24 mouse cellular contexts compared by ENCODE assay signal in the genomic region with DNA sequence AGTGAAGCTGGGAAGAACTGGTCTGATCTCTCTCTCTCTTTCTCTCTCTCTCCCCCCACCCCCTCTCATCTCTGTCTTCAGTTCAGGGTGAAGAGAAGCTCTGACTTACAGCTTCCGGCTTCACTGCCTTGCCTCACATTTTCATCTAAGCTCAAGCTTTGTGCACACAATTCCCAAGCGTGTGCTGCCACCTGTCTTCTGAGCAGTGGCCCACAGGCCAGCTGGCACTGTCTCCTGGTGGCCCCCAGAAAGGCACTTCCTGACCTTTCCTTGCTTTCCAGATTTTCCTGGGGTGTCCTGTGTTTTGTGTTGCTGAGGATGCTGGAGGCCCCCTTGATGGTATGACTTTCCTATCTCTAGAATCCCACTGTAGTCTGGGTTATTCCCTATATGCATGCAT. TPM values are rescaled to one million over a fixed set of nuclear protein-coding genes. Genes with fewer than 3 reads are reported as not detected.
A peak's percentile ranks its signal among the peaks of the same experiment; 100 is the strongest.
DNase-seq lines count a peak whose midpoint lies in the region; ATAC-seq and TF ChIP-seq lines count a peak whose summit lies in the region.
"Had no signal": no experiment of that assay in that cellular context is flagged by ENCODE, and none has a peak within 500 bp of the region (broad histone marks: within the 10 kb centered on the region; RNA-seq: fewer than 3 reads in every experiment).

No protein-coding gene starts in this region.

- no peak overlapping the region for H3K4me2 ChIP-seq in liver, embryonic 14.5 days (ENCODE audit: low read depth)
- H3K4me2 ChIP-seq: heart, embryonic 15.5 days; liver, embryonic 13.5 days; midbrain, embryonic 15.5 days; neural tube, embryonic 15.5 days had no signal

- no peak overlapping the region for H3K9ac ChIP-seq in liver, embryonic 14.5 days (replicated peaks)
- H3K9ac ChIP-seq: heart, embryonic 15.5 days; liver, embryonic 13.5 days; midbrain, embryonic 15.5 days; neural tube, embryonic 15.5 days had no signal

- H3K36me3 ChIP-seq in liver, embryonic 14.5 days (replicated peaks; ENCODE audit: control insufficient read depth, insufficient read depth, low read depth) = no peaks in the 10 kb centered on the region
- H3K36me3 ChIP-seq: embryonic facial prominence, embryonic 10.5 days; heart, embryonic 15.5 days; liver, embryonic 13.5 days had no signal

- no peak for TF ChIP-seq EP300 in liver, embryonic 14.5 days (IDR thresholded peaks at IDR 0.05; ENCODE audit: low read depth)

- peak; percentile 50 for TF ChIP-seq CTCF in liver, embryonic 14.5 days (IDR thresholded peaks at IDR 0.05; ENCODE audit: low read depth)
- peak; percentile 28; the same call in 1 of the 2 replicates for TF ChIP-seq CTCF in bone marrow, adult 2 months (IDR thresholded peaks at IDR 0.05; ENCODE audit: control insufficient read depth, insufficient read depth, low read length)

- H3K4me1 ChIP-seq in liver, embryonic 14.5 days (replicated peaks; ENCODE audit: control insufficient read depth in 2 of 2, insufficient read depth in 2 of 2, low read length in 1 of 2) = no peaks in the 10 kb centered on the region
- no peaks in the 10 kb centered on the region for H3K4me1 ChIP-seq in bone marrow, adult 2 months (ENCODE audit: control insufficient read depth, insufficient read depth, low read length)
- H3K4me1 ChIP-seq: heart, embryonic 15.5 days; liver, embryonic 13.5 days had no signal

- TF ChIP-seq POLR2A in bone marrow, adult 2 months (IDR thresholded peaks at IDR 0.05; ENCODE audit: borderline replicate concordance, control insufficient read depth, low read depth, low read length) = no peak

- DNase-seq in cerebellum, adult 9-11 months = peak; percentile 41
- DNase-seq in cerebellum, adult 11 months = no peak
- no peak for DNase-seq in liver, embryonic 14.5 days (ENCODE audit: low read depth in 3 of 3, low spot score in 3 of 3)
- no peak for DNase-seq in liver
- DNase-seq in cerebellum, postnatal 36 days = peak; percentile 34 to 41
- no peak for DNase-seq in gastrocnemius, adult 18-20 months (ENCODE audit: low spot score)
- DNase-seq: adrenal gland, postnatal 36 days; B cell, adult 2 months; gastrocnemius, postnatal 10 days; heart, adult 18-20 months; kidney, adult 2 months; kidney, postnatal 25 days; liver, embryonic 13.5 days; lung, postnatal 10 days; right cerebral cortex, postnatal 14 days; spleen, adult 18-20 months; thymus, adult 18-20 months had no signal

- H3K27me3 ChIP-seq in liver, embryonic 14.5 days (ENCODE audit: control insufficient read depth, insufficient read depth, low read length) = no peaks in the 10 kb centered on the region
- H3K27me3 ChIP-seq: liver, embryonic 13.5 days; midbrain, embryonic 15.5 days; neural tube, embryonic 15.5 days had no signal

- H3K4me3 ChIP-seq in liver, embryonic 14.5 days (ENCODE audit: insufficient read depth in 1 of 2, low read depth in 2 of 2, low read length in 2 of 2) = no peak overlapping the region
- H3K4me3 ChIP-seq in bone marrow, adult 2 months (replicated peaks; ENCODE audit: control insufficient read depth, low read depth, low read length) = no peak overlapping the region
- H3K4me3 ChIP-seq: embryonic facial prominence, embryonic 10.5 days; heart, embryonic 15.5 days; liver, embryonic 13.5 days; midbrain, embryonic 15.5 days; neural tube, embryonic 15.5 days had no signal

- WGBS in liver, embryonic 14.5 days (ENCODE audit: insufficient replicate concordance) = 55% methylated on average over 2 of the region's 2 CpGs
- 32% methylated on average over 2 of the region's 2 CpGs for WGBS in bone marrow, adult 2 months

- H3K9me3 ChIP-seq in liver, embryonic 14.5 days (ENCODE audit: control insufficient read depth, low read length) = no peaks in the 10 kb centered on the region
- H3K9me3 ChIP-seq: embryonic facial prominence, embryonic 10.5 days; heart, embryonic 15.5 days; liver, embryonic 13.5 days; midbrain, embryonic 15.5 days; neural tube, embryonic 15.5 days had no signal

- no peak for ATAC-seq in liver, embryonic 14.5 days (ENCODE audit: insufficient read depth)
- ATAC-seq: midbrain, embryonic 15.5 days had no signal

- H3K27ac ChIP-seq in liver, embryonic 14.5 days = no peak overlapping the region
- H3K27ac ChIP-seq in bone marrow, adult 2 months (ENCODE audit: control insufficient read depth, insufficient read depth, low read depth, low read length, poor library complexity) = no peak overlapping the region
- H3K27ac ChIP-seq: embryonic facial prominence, embryonic 10.5 days; heart, embryonic 15.5 days; liver, embryonic 13.5 days; midbrain, embryonic 15.5 days; neural tube, embryonic 15.5 days had no signal

RNA-seq across cellular contexts. Expression of a gene that starts 31.0 kb away (rescaled TPM):
- 0.06 and 0.16 TPM in 2 replicates for polyA plus RNA-seq in liver, embryonic 14.5 days (2012; rRNA removed)
- 0.06 and 0.08 TPM in 2 replicates for polyA plus RNA-seq in liver, embryonic 14.5 days (2014; fragmentation: Nextera tagmentation; extraction: Ambion mirVana)
- not detected in 2 replicates for polyA plus RNA-seq in bone marrow, adult 2 months (2011; ENCODE audit: insufficient read depth, insufficient read length, low replicate concordance, missing spikeins)
- total RNA-seq in gastrocnemius, adult 18-20 months (2021) = under 1 TPM in 1 of 2 experiments, not detected in 1; 0.18 TPM
- total RNA-seq: hematopoietic stem cell, adult 5-6 weeks; megakaryocyte progenitor cell, adult 5-6 weeks had no signal

RNA-seq across cellular contexts. Expression of a gene that starts 52.7 kb away (rescaled TPM):
- 0.06 TPM in 1 of 2 replicates, not detected in the other for polyA plus RNA-seq in liver, embryonic 14.5 days (2012; rRNA removed)
- polyA plus RNA-seq in liver, embryonic 14.5 days (2014; fragmentation: Nextera tagmentation; extraction: Ambion mirVana) = not detected in 2 replicates
- polyA plus RNA-seq in bone marrow, adult 2 months (2011; ENCODE audit: insufficient read depth, insufficient read length, low replicate concordance, missing spikeins) = 0.47 and 0.97 TPM in 2 replicates
- total RNA-seq in gastrocnemius, adult 18-20 months (2021) = 1,000 to 10,000 TPM; 2,039 to 2,096 TPM
- total RNA-seq: hematopoietic stem cell, adult 5-6 weeks; megakaryocyte progenitor cell, adult 5-6 weeks had no signal
- polyA plus RNA-seq: liver, embryonic 13.5 days had no signal

Comparison
In these comparisons a context has a peak if more than half of its experiments do, and no peak if none do; other contexts are left out.
1. DNase-seq: peak in cerebellum, adult 9-11 months (single experiment) and cerebellum, postnatal 36 days (2 of 2); none in cerebellum, adult 11 months (single experiment), liver, embryonic 14.5 days (0 of 3), liver (single experiment) and gastrocnemius, adult 18-20 months (single experiment).